In genomic region chr6:36877399-36877798, GRCm38 (mm10) we compare ENCODE assay signal across 25 mouse cellular contexts.
DNase-seq lines count a peak whose midpoint lies in the region; ATAC-seq and TF ChIP-seq lines count a peak whose summit lies in the region.
"Had no signal": no experiment of that assay in that cellular context is flagged by ENCODE, and none has a peak within 500 bp of the region (broad histone marks: within the 10 kb centered on the region; RNA-seq: fewer than 3 reads in every experiment).

No protein-coding gene starts in this region.

- peak; percentile 82 for ATAC-seq in lung, embryonic 14.5 days (ENCODE audit: insufficient read depth)
- ATAC-seq in limb, embryonic 11.5 days (ENCODE audit: insufficient number of reproducible peaks, low FRiP score, low TSS enrichment, low read depth): no peak
- no peak for ATAC-seq in frontal cortex, adult (ENCODE audit: low TSS enrichment)
- no peak for ATAC-seq in forebrain, embryonic 13.5 days
- ATAC-seq: activated CD4-positive, CD25-positive, alpha-beta regulatory T cell, adult 4 months; hindbrain, embryonic 16.5 days; inflammation-experienced regulatory T-cells, adult 6 months; intestine, embryonic 16.5 days had no signal

- H3K9ac ChIP-seq in lung, embryonic 14.5 days: no peak overlapping the region
- H3K9ac ChIP-seq in limb, embryonic 11.5 days (ENCODE audit: low read length): no peak overlapping the region
- no peak overlapping the region for H3K9ac ChIP-seq in forebrain, embryonic 13.5 days
- H3K9ac ChIP-seq: embryonic facial prominence, embryonic 12.5 days; embryonic facial prominence, embryonic 15.5 days; hindbrain, embryonic 13.5 days had no signal

- no peaks in the 10 kb centered on the region for H3K27me3 ChIP-seq in lung, embryonic 14.5 days (ENCODE audit: insufficient read depth, low read length)
- H3K27me3 ChIP-seq in limb, embryonic 11.5 days (ENCODE audit: control insufficient read depth, insufficient read depth, low read length): no peaks in the 10 kb centered on the region
- peaks cover 19% of the 10 kb centered on the region for H3K27me3 ChIP-seq in forebrain, embryonic 13.5 days
- H3K27me3 ChIP-seq: embryonic facial prominence, embryonic 12.5 days; embryonic facial prominence, embryonic 15.5 days; hindbrain, embryonic 13.5 days had no signal

- H3K36me3 ChIP-seq in lung, embryonic 14.5 days (ENCODE audit: insufficient read depth): no peaks in the 10 kb centered on the region
- no peaks in the 10 kb centered on the region for H3K36me3 ChIP-seq in limb, embryonic 11.5 days (ENCODE audit: control insufficient read depth, insufficient read depth, low read length)
- no peaks in the 10 kb centered on the region for H3K36me3 ChIP-seq in forebrain, embryonic 13.5 days (ENCODE audit: poor library complexity, severe bottlenecking)
- H3K36me3 ChIP-seq: embryonic facial prominence, embryonic 12.5 days; embryonic facial prominence, embryonic 15.5 days; hindbrain, embryonic 10.5 days; hindbrain, embryonic 13.5 days had no signal

- H3K4me3 ChIP-seq in lung, embryonic 14.5 days (ENCODE audit: low read depth, low read length): no peak overlapping the region
- no peak overlapping the region for H3K4me3 ChIP-seq in limb, embryonic 11.5 days (ENCODE audit: low read depth, low read length)
- H3K4me3 ChIP-seq in forebrain, embryonic 13.5 days: no peak overlapping the region
- H3K4me3 ChIP-seq: embryonic facial prominence, embryonic 12.5 days; embryonic facial prominence, embryonic 15.5 days; heart, adult 2 months; hindbrain, embryonic 10.5 days; hindbrain, embryonic 13.5 days had no signal

- 31% methylated on average over 4 of the region's 4 CpGs for WGBS in lung, embryonic 14.5 days
- WGBS in limb, embryonic 11.5 days: 14% methylated on average over 4 of the region's 4 CpGs
- WGBS in forebrain, embryonic 13.5 days: 82% methylated on average over 4 of the region's 4 CpGs

- no peak for TF ChIP-seq CTCF in lung, embryonic 14.5 days (IDR thresholded peaks at IDR 0.05; ENCODE audit: low read depth)

- peak; percentile 75 for DNase-seq in embryo, embryonic 10 days (ENCODE audit: low spot score)
- DNase-seq in embryo, embryonic 9.5 days (ENCODE audit: extremely low spot score): no peak
- DNase-seq in lung, embryonic 14.5 days: peak; percentile 75
- DNase-seq in lung, adult 18-20 months: no peak
- peak; percentile 69 for DNase-seq in forelimb bud, embryonic 11.5 days (ENCODE audit: low read depth, low spot score)
- DNase-seq in limb, embryonic 11.5 days (ENCODE audit: low spot score): peak; percentile 60
- DNase-seq: adrenal gland, adult 8-10 months; adrenal gland, postnatal 25 days; cerebellum, adult 18-20 months; cerebellum, adult 9-10 months; cerebellum, postnatal 14 days; gastrocnemius, postnatal 10 days; gastrocnemius, postnatal 36 days; heart, adult 2 months had no signal

- H3K4me2 ChIP-seq in lung, embryonic 14.5 days: no peak overlapping the region
- H3K4me2 ChIP-seq in limb, embryonic 11.5 days (ENCODE audit: low read depth, severe bottlenecking): no peak overlapping the region
- no peak overlapping the region for H3K4me2 ChIP-seq in forebrain, embryonic 13.5 days
- H3K4me2 ChIP-seq: embryonic facial prominence, embryonic 12.5 days; embryonic facial prominence, embryonic 15.5 days; heart, embryonic 11.5 days; hindbrain, embryonic 13.5 days had no signal

- H3K27ac ChIP-seq in lung, embryonic 14.5 days (ENCODE audit: low read depth): no peak overlapping the region
- H3K27ac ChIP-seq in limb, embryonic 11.5 days (replicated peaks; ENCODE audit: low read depth, low read length): no peak overlapping the region
- no peak overlapping the region for H3K27ac ChIP-seq in forebrain, embryonic 13.5 days
- H3K27ac ChIP-seq: embryonic facial prominence, embryonic 12.5 days; embryonic facial prominence, embryonic 15.5 days; heart, adult 2 months; hindbrain, embryonic 10.5 days; hindbrain, embryonic 13.5 days had no signal

- no peaks in the 10 kb centered on the region for H3K9me3 ChIP-seq in lung, embryonic 14.5 days (ENCODE audit: low read depth, low read length)
- no peaks in the 10 kb centered on the region for H3K9me3 ChIP-seq in limb, embryonic 11.5 days (ENCODE audit: control insufficient read depth, low read length)
- H3K9me3 ChIP-seq in forebrain, embryonic 13.5 days (replicated peaks): no peaks in the 10 kb centered on the region
- H3K9me3 ChIP-seq: embryonic facial prominence, embryonic 12.5 days; embryonic facial prominence, embryonic 15.5 days; hindbrain, embryonic 10.5 days; hindbrain, embryonic 13.5 days had no signal

- H3K4me1 ChIP-seq in lung, embryonic 14.5 days (ENCODE audit: insufficient read depth): peaks cover 11% of the 10 kb centered on the region; the same call in 1 of the 2 replicates
- peaks cover 21% of the 10 kb centered on the region; the same call in 1 of the 2 replicates for H3K4me1 ChIP-seq in limb, embryonic 11.5 days (ENCODE audit: control insufficient read depth, insufficient read depth, low read length)
- peaks cover 34% of the 10 kb centered on the region for H3K4me1 ChIP-seq in forebrain, embryonic 13.5 days

Comparison
In these comparisons a context has a peak if more than half of its experiments do, and no peak if none do; other contexts are left out.
1. DNase-seq: peak in embryo, embryonic 10 days (single experiment), lung, embryonic 14.5 days (single experiment), forelimb bud, embryonic 11.5 days (single experiment) and limb, embryonic 11.5 days (single experiment); none in embryo, embryonic 9.5 days (single experiment) and lung, adult 18-20 months (0 of 2).